Mouse (Mus musculus) WW6 (cell line): ENCODE measurements around the gene Lrch4.

ENCODE experiments used
- DNase-seq: peaks from one replicate; pipeline ENCODE4 v3.0.0-alpha.2; 2013; ENCODE audit warnings: low read depth, low spot score

The Lrch4 gene

DNA sequence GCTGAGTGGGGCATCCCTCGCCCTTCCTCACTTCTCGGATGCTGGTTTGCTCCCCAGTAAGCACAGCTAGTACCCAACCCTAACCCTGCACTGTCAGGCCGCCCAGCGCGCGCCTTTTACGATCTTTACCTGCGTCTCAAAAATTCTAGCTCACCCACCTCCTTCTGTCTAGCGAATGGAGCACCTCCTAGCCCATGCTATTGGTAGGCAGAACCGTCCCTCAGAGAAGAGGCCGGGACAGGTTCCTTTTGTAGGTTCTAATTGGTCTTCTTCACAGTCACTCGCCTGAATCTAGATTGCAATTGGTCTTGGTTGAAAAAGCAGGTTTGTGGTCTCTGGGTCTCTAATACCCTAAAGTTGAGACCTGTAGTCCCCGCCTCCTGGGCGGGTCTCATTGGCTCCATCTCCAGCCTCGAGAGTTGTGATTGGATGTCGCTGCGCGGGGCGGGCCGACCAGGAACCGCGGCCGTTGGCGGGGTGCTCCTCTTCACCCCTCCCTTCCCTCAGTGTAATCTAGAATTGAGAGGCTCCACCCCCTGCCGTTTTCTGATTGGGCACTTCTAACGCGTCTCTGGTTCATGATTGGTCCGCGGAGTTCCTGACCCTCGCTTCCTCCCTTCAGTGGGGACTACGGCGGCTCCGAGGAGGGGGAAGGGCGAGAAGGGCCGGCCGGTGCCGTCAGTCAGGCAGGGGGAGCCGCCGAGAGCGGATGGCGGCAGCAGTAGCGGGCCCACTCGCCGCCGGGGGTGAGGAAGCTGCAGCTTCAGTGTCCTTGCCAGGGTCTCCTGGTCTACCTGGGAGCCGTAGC lies at the start of gene Lrch4, which contains the start of the genes Fbxo24 and Gm20605:
Lrch4 (plus strand) TSS at position 624 of the 808 bp plus-strand sequence.
Fbxo24 (minus strand) TSS at position 505 of the 808 bp plus-strand sequence.
Gm20605 (plus strand) TSS at position 678 of the 808 bp plus-strand sequence.
- peak; percentile 99 for DNase-seq

DNA sequence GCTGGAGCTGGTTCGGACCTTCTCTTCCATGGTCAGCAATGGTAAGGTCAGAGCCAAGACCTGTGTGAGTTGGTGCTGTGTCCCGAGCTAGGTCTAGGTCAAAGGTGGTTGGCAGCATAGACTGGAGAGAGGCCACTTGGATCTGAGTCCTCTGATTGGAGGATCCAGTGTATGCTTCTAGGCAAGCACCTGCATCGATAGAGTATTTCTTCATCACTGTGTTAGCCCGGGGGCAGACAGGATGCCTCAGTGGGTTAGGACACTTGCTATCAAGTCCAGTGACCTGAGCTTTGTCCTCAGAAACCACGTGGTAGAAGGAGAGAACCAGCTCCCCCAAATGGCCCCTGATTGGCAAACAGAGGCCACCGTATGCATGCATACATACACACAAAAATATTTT lies 48.7 kb upstream of the Lrch4 start:
- no peak for DNase-seq

- DNase-seq: no peak
Measured at GRCm38 (mm10) chr5:137582702-137583101, 46.2 kb upstream of the Lrch4 start.

GRCm38 (mm10) chr5:137583670-137584169 lies 45.2 kb upstream of the Lrch4 start:
- no peak for DNase-seq

DNA sequence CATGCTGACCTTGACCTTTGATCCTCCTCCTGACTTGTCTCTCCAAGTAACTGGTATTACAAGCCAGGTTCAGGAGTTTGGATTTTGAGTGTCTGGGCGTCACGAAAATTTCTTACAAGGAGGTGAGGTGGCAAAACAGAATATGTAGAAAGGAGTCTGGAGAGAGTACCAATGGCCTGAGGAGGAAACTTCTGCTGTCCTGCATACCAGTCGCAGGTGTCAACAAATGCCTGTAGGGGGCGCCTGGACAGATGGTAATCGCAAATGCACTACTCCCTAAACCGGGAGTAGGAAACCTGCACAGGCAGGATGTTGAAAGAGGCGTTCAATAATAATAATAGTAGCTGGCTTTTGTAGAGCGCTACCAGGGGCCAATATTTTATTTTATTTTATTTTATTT lies 43.9 kb upstream of the Lrch4 start:
- DNase-seq: peak; percentile 47

GRCm38 (mm10) chr5:137590507-137590906 lies 38.4 kb upstream of the Lrch4 start:
- DNase-seq: no peak

- DNase-seq: no peak
Measured at GRCm38 (mm10) chr5:137595921-137596320, 33.0 kb upstream of the Lrch4 start.

- no peak for DNase-seq
Measured at GRCm38 (mm10) chr5:137596601-137597261, 32.2 kb upstream of the Lrch4 start.

DNA sequence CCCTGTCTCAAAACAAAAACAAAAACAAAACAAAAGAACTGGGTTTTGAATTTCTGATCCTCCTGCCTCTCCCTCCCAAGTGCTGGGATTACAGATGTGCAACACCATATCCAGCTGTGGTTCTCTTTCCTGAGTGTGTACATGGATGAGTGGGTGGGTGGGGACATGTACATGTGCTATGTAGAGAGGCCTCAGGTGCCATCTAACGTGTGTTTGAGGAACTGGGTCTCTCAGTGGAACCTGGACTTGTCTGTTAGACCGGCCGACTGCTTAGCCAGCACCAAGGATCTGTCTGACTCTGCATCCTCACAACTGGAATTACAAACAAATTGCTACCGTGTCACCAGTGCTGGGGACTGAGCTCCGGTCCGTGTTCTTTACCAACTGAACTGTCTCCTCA lies 31.3 kb upstream of the Lrch4 start:
- no peak for DNase-seq

DNA sequence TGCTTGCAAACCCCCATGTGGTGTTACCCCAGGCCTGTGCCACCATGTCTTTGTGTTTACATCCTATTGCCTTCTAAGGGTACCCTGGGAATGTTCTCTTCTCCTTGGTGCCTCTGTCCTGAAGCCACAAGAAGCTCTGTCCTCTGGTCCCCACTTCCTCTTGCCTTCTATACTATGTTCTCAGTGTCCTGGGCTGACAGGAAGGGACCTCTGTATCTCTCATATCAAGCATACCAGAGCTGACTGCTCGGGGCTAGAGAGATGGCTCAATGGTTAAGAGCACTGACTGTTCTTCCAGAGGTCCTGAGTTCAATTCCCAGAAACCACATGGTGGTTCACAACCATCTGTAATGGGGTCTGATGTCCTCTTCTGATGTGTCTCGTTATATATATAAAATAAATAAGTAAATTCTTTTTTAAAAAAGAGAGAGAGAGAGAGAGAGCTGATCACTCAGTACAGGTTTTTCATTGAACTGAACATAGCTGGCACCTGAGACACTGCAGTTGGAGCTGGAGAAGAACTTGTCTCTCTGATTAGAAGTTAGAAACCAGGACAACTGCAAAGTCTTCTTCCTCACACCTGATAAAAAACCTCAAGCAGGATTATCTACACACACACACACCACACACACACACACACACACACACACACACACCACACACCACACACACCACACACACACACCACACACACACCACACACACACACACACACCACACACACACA lies 30.7 kb upstream of the Lrch4 start:
- DNase-seq: no peak

- no peak for DNase-seq
Measured at GRCm38 (mm10) chr5:137599600-137599999, 29.3 kb upstream of the Lrch4 start.

DNA sequence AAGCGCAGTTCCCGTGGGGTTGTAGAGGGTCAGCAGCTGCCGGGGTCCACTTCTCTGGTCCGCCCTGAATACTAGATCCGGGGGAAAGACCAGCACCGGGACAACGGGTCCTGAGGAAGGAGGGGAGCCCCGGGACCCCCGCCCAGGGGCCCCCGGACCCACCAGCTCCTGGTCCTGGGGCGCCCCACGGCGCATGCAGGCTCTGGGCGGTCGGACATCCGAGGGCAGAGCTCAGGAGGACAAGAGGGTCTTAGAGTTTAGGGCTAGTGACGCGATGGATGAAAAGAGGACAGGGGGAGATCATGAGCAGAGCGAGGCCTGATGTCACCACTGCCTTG lies 28.7 kb upstream of the Lrch4 start:
- no peak for DNase-seq

DNA sequence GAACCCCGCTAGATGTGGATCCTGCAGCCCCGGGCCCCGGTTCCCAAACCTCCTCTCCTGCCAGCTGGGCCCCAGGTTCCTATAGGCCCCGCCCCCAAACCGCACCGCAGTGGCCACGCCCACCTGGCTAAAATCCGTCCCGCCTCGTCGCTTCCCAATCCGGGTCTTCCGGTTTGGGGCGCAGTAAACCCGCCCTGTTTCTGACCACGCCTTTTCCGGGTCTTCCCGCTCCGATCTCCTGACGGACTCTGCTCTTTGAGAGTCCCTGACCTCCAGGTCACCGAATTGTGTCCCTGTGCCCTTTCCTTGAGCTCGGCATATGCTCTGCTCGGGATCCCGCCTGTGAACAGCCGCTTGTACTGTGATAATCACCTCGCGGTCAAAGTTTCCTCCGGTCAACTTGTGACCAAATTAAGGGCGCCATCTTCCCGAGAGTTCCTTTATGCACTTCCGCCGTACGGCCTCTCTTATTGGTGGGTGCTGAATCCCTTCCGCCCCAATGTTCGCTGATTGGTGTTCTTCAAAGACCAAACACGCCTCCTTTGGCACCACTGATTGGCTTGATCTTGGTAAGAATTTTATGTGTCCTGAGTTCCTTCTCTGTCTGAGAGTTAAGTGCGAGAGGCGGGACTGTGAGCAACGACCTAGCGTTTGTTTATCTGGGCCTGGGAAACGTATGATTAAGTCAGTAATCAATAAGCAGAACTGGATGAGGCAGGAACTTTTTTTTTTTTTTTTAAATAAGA lies 28.1 kb upstream of the Lrch4 start, which contains the start of gene Mospd3:
Mospd3 (minus strand) TSS at position 440 of the 746 bp plus-strand sequence.
- DNase-seq: peak; percentile 94

GRCm38 (mm10) chr5:137601365-137601729 lies 27.6 kb upstream of the Lrch4 start:
- no peak for DNase-seq

GRCm38 (mm10) chr5:137607860-137608653 lies 20.9 kb upstream of the Lrch4 start:
- no peak for DNase-seq

DNA sequence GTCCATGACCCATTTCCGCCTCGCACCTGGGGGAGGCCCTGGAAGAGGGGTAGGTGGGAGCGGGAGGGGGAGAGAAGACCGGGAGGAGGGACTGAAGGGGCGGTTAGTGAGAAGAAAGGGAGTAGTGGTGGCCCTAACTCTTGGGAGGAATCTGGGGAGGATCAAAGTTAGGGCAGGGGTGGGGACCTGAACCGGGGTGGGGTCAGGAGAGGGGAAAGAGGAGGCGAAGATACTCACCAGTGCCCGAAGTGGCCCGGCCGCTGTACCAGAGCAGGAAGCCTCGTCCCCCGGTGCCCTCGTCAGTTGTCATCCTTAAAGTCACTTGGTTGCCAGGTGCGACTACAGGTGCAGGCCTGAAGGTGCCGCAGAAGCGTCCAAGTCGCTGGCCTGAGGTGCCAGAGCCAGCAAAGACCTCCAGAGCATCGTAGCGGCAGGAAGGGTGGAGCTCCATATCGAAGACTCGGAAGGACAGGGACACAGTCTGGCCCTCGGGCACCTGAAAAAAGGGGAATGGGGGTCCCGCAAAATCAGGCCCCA lies 20.2 kb upstream of the Lrch4 start:
- DNase-seq: no peak

DNA sequence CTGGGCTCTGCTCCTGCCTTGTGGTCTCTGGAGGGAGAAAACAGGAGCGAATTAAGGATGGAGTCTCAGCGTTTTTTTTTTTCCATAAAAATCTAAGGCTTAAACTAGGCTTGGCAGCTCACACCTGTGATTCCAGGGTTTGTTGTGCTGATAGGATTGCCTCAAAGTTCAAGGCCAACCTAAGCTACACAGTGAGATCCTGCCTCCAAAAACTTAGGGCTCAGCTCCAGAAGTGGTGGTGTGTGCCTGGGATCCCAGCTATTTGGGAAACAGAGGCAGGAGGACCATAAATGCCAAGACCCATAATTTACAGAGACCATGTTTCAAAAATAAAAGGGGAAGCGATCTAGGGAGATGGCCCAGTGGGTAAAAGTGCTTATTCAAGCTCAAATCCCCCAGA lies 19.6 kb upstream of the Lrch4 start:
- no peak for DNase-seq

- DNase-seq: no peak
Measured at GRCm38 (mm10) chr5:137610056-137610455, 18.9 kb upstream of the Lrch4 start.

DNA sequence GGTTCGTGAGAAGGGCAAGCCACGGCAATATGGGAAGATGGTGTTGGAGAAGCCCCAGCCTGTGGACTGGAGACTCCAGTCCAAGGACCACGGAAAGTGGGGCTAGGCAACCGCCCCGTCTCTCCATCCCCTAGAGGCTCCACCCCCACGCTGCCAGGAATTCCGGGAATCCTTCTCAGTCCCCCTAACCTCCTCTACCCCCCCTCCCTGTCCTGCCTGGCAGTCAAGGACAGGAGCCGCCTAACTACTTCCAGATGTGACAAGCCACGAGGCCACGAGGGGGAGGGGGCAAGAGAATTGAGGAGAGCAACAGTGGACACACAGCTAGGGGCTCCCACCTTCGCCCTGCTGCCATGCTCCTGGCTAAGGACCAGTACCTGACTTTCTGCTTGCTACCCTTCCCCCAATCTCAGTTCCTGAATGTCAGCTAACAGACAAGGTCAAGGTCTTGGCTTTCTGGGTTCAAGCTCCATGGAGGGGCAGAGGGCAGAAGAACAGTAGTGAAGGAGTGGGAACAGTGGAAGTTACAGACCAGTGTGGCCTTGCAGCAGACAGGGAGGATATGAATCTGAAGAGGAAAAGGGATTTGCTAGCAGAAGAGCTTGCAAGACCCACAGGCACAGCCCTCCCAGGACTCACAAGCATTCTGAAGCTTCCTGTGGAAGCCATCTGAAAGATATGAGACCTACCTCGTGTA lies 18.2 kb upstream of the Lrch4 start:
- DNase-seq: no peak

- no peak for DNase-seq
Measured at GRCm38 (mm10) chr5:137611245-137611602, 17.7 kb upstream of the Lrch4 start.
